Mouse (Mus musculus) bone marrow macrophage, adult 2 months (primary cell): ENCODE results near the gene Nagk.

Source experiments
- CTCF ChIP-seq: IDR thresholded peaks from 2 replicates; pipeline ENCODE4 v1.5.1; 2012; ENCODE audit warnings: low read depth, mild to moderate bottlenecking, low read length, moderate library complexity
- POLR2A ChIP-seq: IDR thresholded peaks from 2 replicates; pipeline ENCODE4 v1.6.1; 2012; ENCODE audit warnings: mild to moderate bottlenecking, low read depth, low read length, borderline replicate concordance

- TF ChIP-seq CTCF (no peak), POLR2A (no peak)
These were observed 21.0 kb downstream of the Nagk start for GRCm38 (mm10) chr6:83815801-83816200.
